Mouse (Mus musculus): ENCODE measurements around the gene Zfy1. TPM values are rescaled to one million over a fixed set of nuclear protein-coding genes. Genes with fewer than 3 reads are reported as not detected.
"Not testable (repeated sequence)": the region's sequence is repeated elsewhere in the genome, so short reads cannot be mapped to it uniquely, and the experiment has no call there.

Zfy1 gene
- total RNA-seq (2014; rRNA removed; ENCODE audit: low replicate concordance) (not detected in 2 replicates), polyA plus RNA-seq (2015; fragmentation: Nextera tagmentation; extraction: Ambion mirVana) (not detected in 2 replicates)

GRCm38 (mm10) chrY:797309-797708, at the start of gene Zfy1:
Gene Zfy1, minus strand, starts transcription at chrY:797409.
- H3K4me2 ChIP-seq (ENCODE audit: low read depth, low read length); H3K27ac ChIP-seq (ENCODE audit: low read depth); H3K9ac ChIP-seq (replicated peaks; ENCODE audit: low read depth, low read length); H3K36me3 ChIP-seq (replicated peaks; ENCODE audit: control insufficient read depth, insufficient read depth, low read length); H3K4me3 ChIP-seq (ENCODE audit: low read depth, low read length); H3K9me3 ChIP-seq (replicated peaks; ENCODE audit: control insufficient read depth, low read length); DNase-seq (ENCODE audit: low spot score); ATAC-seq (ENCODE audit: insufficient read depth, low read depth); H3K4me1 ChIP-seq (ENCODE audit: control insufficient read depth, insufficient read depth); H3K27me3 ChIP-seq (ENCODE audit: control insufficient read depth, insufficient read depth, low read length): not testable (repeated sequence)
- 56% methylated on average over 3 of the region's 11 CpGs for WGBS

GRCm38 (mm10) chrY:818396-818795, 21.2 kb upstream of the Zfy1 start, which contains the start of gene Uba1y:
Gene Uba1y, plus strand, starts transcription at chrY:818649.
- ATAC-seq (ENCODE audit: insufficient read depth, low read depth) = no peak

GRCm38 (mm10) chrY:808991-809661, 11.9 kb upstream of the Zfy1 start:
- Histone ChIP-seq H3K4me1 (ENCODE audit: control insufficient read depth, insufficient read depth) (no peaks in the 10 kb centered on the region), H3K4me3 (ENCODE audit: low read depth, low read length) (peak overlapping the region; percentile 30), H3K27ac (ENCODE audit: low read depth) (0 out of 2 replicates have a peak overlapping the region, but pooled peaks have one; percentile 48), H3K4me2 (ENCODE audit: low read depth, low read length) (peak overlapping the region; percentile 38), H3K9me3 (replicated peaks; ENCODE audit: control insufficient read depth, low read length) (no peaks in the 10 kb centered on the region), H3K36me3 (replicated peaks; ENCODE audit: control insufficient read depth, insufficient read depth, low read length) (no peaks in the 10 kb centered on the region), H3K27me3 (ENCODE audit: control insufficient read depth, insufficient read depth, low read length) (no peaks in the 10 kb centered on the region), H3K9ac (replicated peaks; ENCODE audit: low read depth, low read length) (no peak overlapping the region)
- TF ChIP-seq CTCF (IDR thresholded peaks at IDR 0.05; ENCODE audit: low read depth) = no peak
- TF ChIP-seq EP300 (IDR thresholded peaks at IDR 0.05; ENCODE audit: low read depth) = no peak
- peak; percentile 76 for ATAC-seq (ENCODE audit: insufficient read depth, low read depth)
- DNase-seq (ENCODE audit: low spot score) = peak; percentile 7
- 2% methylated on average over 9 of the region's 15 CpGs for WGBS

More at GRCm38 (mm10) chrY:818396-818795, 21.2 kb upstream of the Zfy1 start, which contains the start of gene Uba1y:
- H3K4me2 ChIP-seq (ENCODE audit: low read depth, low read length) = no peak within 1 kb of the TSS
- no peaks in the 10 kb centered on the region for H3K9me3 ChIP-seq (replicated peaks; ENCODE audit: control insufficient read depth, low read length)
- whole genome bisulfite sequencing = 80% methylated on average over 9 of the region's 15 CpGs
- no peak for DNase-seq (ENCODE audit: low spot score)
- no peak for TF ChIP-seq EP300 (IDR thresholded peaks at IDR 0.05; ENCODE audit: low read depth)
- no peak for TF ChIP-seq CTCF (IDR thresholded peaks at IDR 0.05; ENCODE audit: low read depth)
- no peaks in the 10 kb centered on the region for H3K4me1 ChIP-seq (ENCODE audit: control insufficient read depth, insufficient read depth)
- no peak within 1 kb of the TSS for H3K27ac ChIP-seq (ENCODE audit: low read depth)
- no peak within 1 kb of the TSS for H3K4me3 ChIP-seq (ENCODE audit: low read depth, low read length)
- H3K36me3 ChIP-seq (replicated peaks; ENCODE audit: control insufficient read depth, insufficient read depth, low read length) = no peaks in the 10 kb centered on the region
- H3K9ac ChIP-seq (replicated peaks; ENCODE audit: low read depth, low read length) = no peak within 1 kb of the TSS
- no peaks in the 10 kb centered on the region for H3K27me3 ChIP-seq (ENCODE audit: control insufficient read depth, insufficient read depth, low read length)

Other genes starting within 250 kb of the Zfy1 start
- not detected in 2 replicates for gene Uba1y, start 21.2 kb upstream of the Zfy1 start, total RNA-seq (2014; rRNA removed; ENCODE audit: low replicate concordance)
- not detected in 2 replicates for gene Uba1y, start 21.2 kb upstream of the Zfy1 start, polyA plus RNA-seq (2015; fragmentation: Nextera tagmentation; extraction: Ambion mirVana)
- 2.9 and 19.3 TPM in 2 replicates for gene Kdm5d, start 100.4 kb upstream of the Zfy1 start, total RNA-seq (2014; rRNA removed; ENCODE audit: low replicate concordance)
- gene Kdm5d, start 100.4 kb upstream of the Zfy1 start, polyA plus RNA-seq (2015; fragmentation: Nextera tagmentation; extraction: Ambion mirVana) = not detected in 2 replicates
- 17.1 and 24.0 TPM in 2 replicates for gene Eif2s3y, start 213.1 kb upstream of the Zfy1 start, total RNA-seq (2014; rRNA removed; ENCODE audit: low replicate concordance)
- gene Eif2s3y, start 213.1 kb upstream of the Zfy1 start, polyA plus RNA-seq (2015; fragmentation: Nextera tagmentation; extraction: Ambion mirVana) = not detected in 2 replicates

Data from heart, postnatal 0 days (tissue).